Mouse (Mus musculus): ENCODE results near the gene Tmem41b. TPM values are rescaled to one million over a fixed set of nuclear protein-coding genes. Genes with fewer than 3 reads are reported as not detected.

Tmem41b gene
- total RNA-seq, 1 experiment from 2014 or later: 64.2 TPM

DNA sequence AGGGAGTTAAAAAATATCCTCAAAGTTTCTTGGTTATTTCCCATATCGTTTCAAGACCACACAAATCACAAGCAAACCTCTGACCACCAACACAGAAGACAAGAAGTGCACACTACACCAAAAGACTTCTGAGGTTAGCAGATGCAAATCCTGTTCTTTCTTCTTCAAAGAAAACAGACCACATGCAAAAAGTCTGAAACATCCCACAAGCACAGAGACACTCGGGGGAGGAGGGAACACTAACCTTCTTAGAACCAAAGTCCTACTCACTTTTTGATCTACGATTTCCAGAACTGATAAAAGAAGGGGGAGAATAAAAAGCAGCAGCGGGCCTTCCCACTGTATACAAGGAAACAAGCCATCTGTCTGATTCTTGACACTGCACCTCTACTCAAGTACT, 35.4 kb downstream of the Tmem41b start:
- no peak for ATAC-seq (ENCODE audit: extremely low read depth, insufficient number of reproducible peaks, low FRiP score, poor library complexity, severe bottlenecking)

GRCm38 (mm10) chr7:109944421-109945034, 42.2 kb downstream of the Tmem41b start:
- ATAC-seq (ENCODE audit: extremely low read depth, insufficient number of reproducible peaks, low FRiP score, poor library complexity, severe bottlenecking): no peak

- ATAC-seq (ENCODE audit: extremely low read depth, insufficient number of reproducible peaks, low FRiP score, poor library complexity, severe bottlenecking): 0 out of 2 replicates have a peak, but pooled peaks have one; percentile 16
Observed at GRCm38 (mm10) chr7:109929628-109930027, 57.1 kb downstream of the Tmem41b start.

GRCm38 (mm10) chr7:109928365-109928764, 58.4 kb downstream of the Tmem41b start:
- no peak for ATAC-seq (ENCODE audit: extremely low read depth, insufficient number of reproducible peaks, low FRiP score, poor library complexity, severe bottlenecking)

- no peak for ATAC-seq (ENCODE audit: extremely low read depth, insufficient number of reproducible peaks, low FRiP score, poor library complexity, severe bottlenecking)
Observed at GRCm38 (mm10) chr7:109924965-109925364, 61.8 kb downstream of the Tmem41b start.

DNA sequence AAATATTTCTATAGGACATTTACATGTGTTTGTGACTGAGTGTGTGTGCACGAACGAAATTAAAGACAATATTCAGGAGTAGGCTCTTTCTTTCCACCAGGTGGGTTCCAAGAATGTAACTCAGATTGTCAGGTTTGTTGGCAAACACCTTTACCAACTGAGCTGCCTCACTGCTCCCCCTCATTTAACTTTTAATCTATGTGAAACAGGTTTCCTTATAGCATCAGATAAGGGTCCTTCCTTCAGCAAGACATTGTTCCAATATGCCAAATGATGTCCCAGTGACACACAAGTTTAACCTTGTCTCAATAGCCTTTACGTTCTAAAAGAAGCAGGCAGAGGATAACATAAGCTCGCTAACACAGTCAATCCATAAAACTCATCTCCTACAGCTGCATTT, 63.8 kb downstream of the Tmem41b start:
- ATAC-seq (ENCODE audit: extremely low read depth, insufficient number of reproducible peaks, low FRiP score, poor library complexity, severe bottlenecking): no peak

Other genes with a start within 250 kb of the Tmem41b start
- gene Tmem9b, start 234.1 kb downstream of the Tmem41b start, total RNA-seq (2017): 34.6 and 36.2 TPM in 2 replicates
- 0.12 TPM in 1 of 2 replicates, not detected in the other for gene Nrip3, start 204.9 kb downstream of the Tmem41b start, total RNA-seq (2017)
- gene Scube2, start 121.2 kb downstream of the Tmem41b start, total RNA-seq (2017): not detected in 2 replicates
- 181 and 184 TPM in 2 replicates for gene Dennd5a, start 26.5 kb downstream of the Tmem41b start, total RNA-seq (2017)
- 92.3 and 103 TPM in 2 replicates for gene Ipo7, start 31.3 kb upstream of the Tmem41b start, total RNA-seq (2017)
- gene Zfp143, start 74.3 kb upstream of the Tmem41b start, total RNA-seq (2017): 54.1 and 66.2 TPM in 2 replicates
- gene Wee1, start 135.1 kb upstream of the Tmem41b start, total RNA-seq (2017): 1.2 and 1.4 TPM in 2 replicates
- 343 and 346 TPM in 2 replicates for gene Swap70, start 234.8 kb upstream of the Tmem41b start, total RNA-seq (2017)

Measured in neutrophil, adult 5-6 weeks (primary cell).